Mouse (Mus musculus) CD4-positive helper T cell, adult 2 months (primary cell): ENCODE measurements around the gene Srpk1.
A peak's percentile ranks its signal among the peaks of the same experiment; 100 is the strongest.

Experiments
- DNase-seq: peaks from one replicate; pipeline ENCODE4 v3.0.0-alpha.2; 2012; ENCODE audit warnings: low read depth, missing footprints, low spot score

Gene Srpk1

DNA sequence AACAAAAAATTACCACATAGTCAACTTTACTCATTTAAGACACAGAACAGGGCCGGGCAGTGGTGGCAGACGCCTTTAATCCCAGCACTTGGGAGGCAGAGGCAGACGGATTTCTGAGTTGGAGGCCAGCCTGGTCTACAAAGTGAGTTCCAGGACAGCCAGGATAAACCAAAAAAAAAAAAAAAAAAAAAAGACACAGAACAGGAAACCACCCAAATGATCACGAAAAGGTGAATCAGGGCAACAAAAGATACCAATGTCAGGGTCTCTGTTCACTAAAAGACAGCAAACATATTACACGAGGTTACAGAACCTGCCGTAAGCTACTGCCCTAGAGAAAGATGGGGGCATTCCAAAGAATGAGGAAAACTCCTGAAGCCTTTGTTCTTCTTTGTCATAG is 9.4 kb downstream of the Srpk1 start:
- DNase-seq, result peak; percentile 44

DNA sequence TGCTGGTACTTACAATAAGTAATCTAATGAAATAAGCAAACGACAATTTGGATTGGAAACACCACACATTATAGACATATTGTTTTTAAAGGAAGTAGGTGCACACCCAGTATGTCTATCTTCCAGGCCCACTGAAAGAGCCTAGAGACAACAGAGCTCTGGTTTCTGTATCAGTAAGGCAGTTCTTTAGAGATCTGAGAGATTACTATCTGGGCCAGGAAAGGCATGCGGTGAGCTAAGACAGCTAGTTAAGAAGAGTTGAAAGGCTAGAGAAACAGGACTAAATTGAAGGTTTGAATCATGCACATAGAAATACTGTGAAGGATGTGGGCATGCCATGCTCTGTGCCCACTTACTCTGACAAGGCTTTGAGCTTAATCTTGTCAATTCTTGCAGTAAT is 9.9 kb downstream of the Srpk1 start:
- peak; percentile 92 for DNase-seq

DNA sequence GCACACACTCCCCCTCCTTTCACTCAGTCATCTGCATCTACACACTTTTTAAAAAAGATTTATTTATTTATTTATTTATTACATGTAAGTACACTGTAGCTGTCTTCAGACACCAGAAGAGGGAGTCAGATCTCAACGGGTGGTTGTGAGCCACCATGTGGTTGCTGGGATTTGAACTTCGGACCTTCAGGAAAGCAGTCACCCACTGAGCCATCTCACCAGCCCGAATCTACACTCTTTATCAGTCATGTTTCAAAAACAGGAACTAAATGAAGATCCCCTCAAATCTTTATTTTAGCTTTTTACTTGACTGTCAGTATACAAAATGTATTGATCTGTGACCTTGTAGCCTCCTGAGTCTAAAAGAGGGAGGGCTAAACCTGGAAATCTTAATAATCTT is 13.0 kb downstream of the Srpk1 start:
- peak; percentile 26 for DNase-seq

DNA sequence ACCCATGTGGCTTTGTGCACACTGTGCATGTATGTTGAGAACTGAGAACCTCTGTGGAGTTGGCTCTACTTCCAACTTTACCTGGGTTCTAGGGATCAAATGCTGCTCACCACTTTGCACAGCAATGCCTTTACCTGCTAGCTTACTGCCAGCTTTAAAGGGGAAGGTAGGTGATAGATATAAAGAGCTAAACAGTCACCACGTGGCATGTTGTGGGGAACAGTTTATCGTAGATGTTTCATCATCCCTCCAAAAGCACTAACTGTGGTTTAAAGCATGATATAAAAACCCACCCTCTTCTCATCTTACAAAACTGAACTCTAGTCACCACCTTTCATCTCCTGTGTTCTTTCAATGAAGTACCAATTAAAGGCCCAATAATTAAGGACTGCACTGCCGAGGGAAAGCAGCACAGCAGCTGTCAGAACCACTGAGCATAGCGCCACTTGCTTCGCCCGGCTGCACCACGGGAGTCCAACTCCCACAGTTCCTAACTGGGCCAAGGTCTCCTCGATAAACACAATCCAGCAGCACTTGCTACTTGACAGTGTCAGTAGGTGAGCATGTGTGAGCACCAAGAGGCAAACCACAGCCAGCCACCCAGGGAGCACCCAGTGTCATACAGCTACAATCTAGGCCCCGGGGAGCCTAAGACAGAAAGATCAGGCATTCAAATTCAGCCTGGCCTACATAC is 20.8 kb downstream of the Srpk1 start:
- DNase-seq, result no peak

DNA sequence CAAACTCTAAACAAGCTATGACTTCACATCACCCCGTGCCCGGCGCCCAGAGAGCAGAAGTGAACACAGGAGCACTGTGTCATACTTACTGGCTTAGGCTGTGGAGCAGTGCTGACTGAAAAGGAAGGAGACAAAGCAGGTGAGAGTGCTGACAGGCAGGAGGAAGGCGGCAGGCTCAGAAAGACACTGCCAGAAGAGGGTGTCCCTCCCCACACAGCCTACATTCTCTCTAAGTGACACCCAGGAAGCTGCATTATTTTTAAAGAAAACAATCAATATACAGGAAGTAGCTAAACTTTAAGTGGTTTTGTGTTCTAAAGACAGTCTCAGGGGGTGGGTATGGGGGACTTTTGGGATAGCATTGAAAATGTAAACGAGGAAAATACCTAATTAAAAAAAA is 21.7 kb downstream of the Srpk1 start:
- DNase-seq, result peak; percentile 40

DNA sequence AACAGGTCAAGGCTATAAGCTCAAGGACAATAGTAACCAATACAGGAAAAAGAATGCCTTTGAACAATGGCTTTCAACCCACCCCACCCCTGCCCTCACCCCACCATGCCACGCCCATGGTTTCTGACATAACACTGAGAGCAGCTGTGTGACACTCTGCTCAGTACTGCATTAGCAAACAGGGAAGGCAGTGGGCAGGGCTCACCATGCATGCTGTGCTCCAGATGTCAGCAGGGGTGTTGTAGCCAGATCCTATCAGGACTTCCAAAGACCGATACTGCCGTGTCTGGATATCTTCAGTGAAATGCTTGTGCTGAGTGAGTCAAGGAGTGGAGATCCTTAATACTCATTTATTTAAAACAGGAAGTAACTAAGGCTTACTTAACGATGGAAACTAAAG is 28.5 kb downstream of the Srpk1 start:
- DNase-seq, result no peak

DNA sequence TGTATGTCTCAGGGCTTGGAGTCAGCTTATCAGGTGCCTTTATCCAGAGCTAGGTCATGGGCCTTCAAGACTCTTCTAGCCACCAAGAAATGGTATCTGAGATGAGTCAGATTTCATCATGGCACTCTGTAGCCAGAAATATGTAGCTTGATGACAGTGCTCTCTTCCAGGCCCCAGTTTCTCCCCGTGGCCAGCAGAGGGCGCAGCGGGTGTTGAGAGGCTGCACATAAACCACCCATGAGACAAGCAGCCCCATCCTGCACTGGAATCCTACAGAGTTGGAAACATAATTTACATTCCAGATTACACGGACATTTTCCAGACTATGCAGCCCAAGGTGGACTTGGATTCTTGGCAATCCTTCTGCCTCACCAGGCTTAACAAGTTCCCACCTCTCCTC is 29.5 kb downstream of the Srpk1 start:
- DNase-seq, result peak; percentile 80

DNA sequence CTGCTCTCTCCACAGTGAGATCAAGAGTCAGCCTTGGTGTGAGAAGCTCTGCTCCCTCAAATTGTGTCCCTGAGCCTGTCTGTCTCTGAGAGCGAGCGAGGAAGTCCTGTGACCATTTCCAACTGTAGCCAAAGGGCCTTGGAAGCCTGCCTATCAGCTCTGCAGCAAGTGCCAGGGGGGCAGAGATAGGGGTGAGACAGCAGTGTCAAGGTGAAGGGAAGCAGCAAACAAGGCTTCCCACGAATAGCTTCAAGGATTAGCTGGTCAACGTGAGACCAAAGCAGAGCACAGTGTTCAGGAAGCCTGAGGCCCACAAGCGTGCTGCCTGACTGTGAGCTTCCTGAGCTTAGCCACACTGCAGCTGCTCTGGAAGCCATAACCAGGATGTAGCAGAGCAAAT is 31.0 kb downstream of the Srpk1 start:
- DNase-seq, result no peak

DNA sequence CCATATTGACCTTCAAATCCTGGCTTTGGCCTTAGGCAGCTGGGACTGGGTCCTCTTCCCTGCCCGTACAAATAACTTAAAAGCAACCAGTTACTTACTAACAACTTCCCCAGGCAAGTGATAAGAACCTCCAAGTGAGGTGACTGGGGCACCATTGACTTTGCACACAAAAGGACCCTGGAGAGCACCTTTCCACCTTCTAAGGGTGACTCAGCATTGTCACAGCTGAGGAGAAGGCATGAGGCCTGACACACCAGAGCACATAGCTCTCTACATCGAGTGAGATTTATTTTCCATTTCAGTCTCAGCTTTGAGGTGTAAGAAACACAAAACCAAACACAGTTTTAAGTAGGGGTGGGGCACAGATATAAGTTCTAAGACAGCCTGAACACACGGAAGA is 31.9 kb downstream of the Srpk1 start:
- DNase-seq, result no peak

DNA sequence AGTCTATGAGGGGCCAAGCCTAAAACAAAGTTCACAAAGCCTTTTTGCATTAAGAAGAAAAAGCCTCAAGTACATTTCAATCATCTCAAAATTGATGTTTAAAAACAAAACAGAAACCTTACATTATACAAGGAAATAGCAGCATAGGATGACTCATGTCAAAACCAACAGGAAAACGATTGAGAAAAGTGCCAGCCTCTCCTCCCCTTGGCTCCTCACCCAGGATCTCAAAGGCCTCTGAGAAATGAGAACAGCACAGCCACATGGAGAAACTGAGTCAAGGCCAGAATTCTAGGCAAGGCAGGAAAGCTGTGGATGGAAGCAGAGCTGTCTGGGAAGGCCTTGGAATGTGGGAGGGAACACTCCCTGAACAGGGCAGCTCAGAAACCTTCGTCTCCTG is 33.9 kb downstream of the Srpk1 start:
- DNase-seq, result no peak

DNA sequence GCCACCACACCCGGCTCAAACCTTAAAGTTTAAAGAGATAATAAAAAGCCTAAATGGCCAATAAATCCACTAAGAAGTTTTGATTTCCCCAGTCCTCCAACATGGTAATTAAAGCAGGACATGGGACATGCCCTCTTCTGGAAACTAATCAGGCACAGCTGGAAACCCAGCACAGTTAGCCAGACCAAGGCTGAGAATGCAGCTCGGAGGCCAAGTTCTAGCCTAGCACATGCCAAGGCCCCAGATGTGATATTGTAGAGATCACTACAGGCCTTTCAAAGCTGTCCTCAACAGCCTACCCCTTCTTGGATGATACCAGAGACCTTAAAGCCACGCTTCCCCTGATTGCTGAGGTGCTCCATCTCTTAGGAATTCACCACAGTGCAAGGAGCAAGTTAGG is 36.0 kb downstream of the Srpk1 start:
- DNase-seq, result no peak

DNA sequence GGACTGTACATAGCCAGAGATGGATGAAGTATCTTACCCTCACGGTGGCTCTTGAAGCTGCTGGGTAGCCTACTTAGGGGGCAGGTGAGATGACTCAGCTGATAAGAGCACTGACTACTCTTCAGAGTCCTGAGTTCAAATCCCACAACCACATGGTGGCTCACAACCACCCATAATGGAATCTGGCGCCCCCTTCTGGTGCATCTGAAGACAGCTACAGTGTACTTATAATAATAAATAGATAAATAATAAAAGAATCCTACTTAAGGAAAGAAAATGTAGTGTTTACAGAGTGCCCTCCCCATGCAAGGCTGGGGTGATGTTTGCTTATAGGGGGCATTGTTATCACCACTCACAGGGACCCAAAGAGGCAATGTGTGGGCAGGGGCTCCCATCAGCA is 41.5 kb downstream of the Srpk1 start:
- no peak for DNase-seq

DNA sequence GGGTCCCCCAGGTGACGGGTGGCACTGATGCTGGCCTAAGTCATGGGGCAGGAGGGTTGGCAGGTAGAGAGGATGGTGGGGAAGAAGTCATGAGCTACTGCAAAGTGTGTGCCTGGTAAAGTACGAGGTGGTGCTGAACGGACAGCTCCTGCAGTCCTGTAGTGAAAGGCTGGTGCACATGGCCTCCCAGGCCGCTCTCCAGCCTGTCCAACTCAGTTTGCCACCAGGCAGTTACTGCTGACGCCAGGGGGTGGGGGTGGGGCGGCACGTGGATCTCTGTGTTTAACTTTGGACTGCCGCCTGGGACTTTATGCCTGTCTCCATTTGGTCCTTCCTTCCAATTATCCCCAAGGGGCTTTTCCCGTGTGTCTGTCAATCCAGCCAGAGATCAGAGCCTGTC is 42.1 kb downstream of the Srpk1 start:
- DNase-seq, result peak; percentile 57

DNA sequence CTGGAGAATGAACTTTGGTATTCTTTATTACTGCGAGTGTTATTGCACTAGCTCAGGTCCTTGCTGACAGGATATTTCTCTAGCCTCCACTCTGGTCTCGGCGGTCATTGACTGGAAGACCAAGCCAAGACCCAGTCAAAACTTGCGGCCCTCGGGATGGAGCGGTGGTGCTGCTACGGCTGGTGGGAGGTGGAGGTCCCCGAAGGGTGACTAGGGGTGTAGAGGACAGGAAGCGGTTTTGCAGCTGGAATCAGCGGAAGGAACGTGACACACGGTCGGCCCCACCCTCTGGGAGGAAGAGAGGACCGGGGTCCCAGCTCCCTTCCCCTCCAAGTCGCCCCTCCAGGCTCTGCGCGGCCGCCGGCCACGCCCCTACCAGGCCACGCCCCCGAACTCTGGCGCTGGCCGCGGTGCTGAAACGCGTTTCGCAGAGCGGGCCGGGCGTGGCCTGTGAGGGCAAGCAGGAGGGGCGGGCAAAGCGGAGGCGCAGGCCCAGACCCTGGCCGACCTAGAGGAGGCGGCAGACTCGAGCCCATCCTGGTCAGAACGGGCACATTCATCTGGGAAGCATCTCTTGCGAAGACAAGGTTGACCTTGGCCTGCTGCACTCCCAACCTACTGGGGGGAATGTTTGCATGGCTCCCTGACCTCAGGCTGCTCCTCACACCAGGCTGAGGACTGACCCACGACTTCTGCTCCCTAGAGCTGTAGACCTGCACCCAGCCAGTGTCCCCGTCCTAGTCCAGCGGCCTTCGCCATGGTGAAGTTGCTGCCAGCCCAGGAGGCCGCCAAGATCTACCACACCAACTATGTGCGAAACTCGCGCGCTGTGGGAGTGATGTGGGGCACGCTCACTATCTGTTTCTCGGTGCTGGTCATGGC is 47.0 kb downstream of the Srpk1 start, which contains the start of gene Lhfpl5:
Lhfpl5 (plus strand) TSS at position 398 of the 882 bp plus-strand sequence.
- peak; percentile 64 for DNase-seq

DNA sequence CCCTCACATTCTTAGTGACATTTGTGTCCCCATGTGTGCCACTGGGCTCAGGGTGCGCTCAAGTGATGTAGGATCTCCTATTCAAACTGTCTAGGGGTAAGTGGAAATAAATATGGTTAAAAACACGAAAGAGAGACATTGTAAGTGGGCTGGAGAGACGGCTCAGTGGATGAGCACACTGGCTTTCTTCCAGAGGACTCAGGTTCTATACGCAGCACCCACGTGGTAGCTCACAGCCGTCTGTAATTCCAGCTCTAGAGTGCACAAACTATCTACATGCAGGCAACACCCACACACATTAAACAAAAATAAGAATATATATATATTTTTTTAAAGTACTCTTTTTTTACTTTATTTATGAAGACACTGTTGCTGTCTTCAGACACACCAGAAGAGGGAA is 49.6 kb downstream of the Srpk1 start:
- DNase-seq, result no peak

DNA sequence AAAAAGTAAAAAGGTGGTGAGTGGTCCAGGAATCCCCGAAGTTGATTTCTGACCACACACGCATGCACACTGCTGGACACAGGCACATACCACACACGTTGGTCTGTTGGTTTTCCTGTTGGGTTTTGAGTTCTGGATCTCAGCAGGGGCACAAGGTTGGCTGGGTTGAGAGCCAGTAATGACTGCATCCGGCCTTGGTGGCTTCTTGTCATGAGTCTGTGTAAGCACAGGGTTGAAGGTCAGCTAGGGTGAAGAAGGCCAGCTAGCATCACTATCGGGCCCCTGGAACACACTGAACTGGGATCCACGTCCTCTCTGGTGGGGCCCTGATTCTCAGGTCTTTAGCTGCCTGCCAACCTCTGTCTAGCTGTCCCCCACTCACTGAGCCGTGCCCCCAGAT is 50.0 kb downstream of the Srpk1 start:
- DNase-seq, result no peak

DNA sequence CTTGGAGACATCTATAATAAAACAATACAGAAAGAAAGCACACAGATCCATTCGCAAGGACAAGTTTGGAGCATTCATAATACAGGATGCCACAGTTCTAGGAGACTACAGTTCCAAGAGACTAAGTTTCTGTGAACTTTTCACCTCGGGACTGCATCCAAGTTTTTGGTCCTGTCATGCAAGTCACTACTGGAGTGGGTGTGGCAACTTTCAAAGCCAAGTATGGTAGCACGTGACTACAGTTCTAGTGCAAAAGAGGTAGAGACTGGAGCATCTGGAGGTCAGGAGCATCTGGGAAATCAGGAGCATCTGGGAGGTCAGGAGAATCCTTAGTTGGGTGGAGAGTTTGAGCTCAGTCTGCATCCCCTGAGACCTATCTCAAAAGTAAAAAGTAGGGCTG is 50.6 kb downstream of the Srpk1 start:
- no peak for DNase-seq

DNA sequence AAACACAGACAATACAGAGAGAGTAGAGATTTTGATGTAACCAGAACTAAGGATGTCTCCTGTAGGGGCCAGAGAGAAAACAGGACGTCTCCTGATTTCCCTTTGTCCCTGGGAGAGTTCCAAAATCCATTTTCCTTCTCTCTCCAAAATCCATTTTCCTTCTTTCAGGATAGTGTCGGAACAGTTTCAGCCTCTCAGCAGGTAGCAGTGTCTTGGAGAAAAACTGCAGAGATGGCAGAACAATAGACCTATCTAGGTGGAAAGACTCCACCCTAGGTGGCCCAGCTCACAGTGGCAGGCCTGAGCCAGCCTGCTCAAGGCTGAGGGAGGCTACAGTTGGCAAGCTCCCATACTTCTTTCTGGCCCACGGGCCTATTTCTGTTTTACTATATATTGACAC is 55.0 kb downstream of the Srpk1 start:
- DNase-seq, result no peak

DNA sequence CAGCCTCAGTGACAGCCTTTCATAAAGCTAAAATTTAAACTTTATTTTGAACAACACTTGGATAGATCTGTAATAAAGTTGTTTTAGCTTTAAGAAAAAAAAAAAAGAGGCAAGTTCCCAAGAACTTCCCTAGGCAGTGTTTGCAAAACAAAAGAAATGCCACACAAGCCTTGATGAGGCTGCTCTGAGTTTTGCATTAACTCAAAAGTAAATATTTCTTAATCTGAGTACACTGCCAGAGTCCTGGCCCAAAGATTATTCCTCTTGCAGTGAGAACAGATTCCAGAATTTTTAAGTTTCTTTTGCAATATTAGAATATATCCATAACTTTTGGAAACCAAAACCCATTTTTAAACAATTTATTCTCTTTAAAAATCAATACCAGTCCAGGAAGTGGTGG is 57.3 kb downstream of the Srpk1 start:
- no peak for DNase-seq

DNA sequence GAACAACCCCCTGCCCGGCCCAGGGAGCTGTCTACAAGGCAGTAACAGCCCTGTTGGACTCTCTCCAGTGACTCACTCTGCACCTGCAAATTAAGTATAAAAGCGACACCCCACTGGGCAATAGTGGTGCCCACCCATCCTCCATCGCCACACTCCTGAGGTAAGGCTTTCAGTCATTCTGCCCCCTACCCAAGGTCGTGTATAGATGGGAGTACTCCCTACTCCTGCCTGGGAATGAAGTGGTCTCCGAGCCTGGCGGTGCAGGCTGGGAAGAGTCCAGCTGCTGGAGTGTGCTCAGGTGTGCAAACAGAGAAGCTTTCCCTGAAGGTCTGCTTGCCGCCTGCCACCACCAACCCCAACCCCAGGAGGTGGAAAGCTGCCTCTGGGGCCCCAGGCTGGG is 60.9 kb downstream of the Srpk1 start:
- no peak for DNase-seq

DNA sequence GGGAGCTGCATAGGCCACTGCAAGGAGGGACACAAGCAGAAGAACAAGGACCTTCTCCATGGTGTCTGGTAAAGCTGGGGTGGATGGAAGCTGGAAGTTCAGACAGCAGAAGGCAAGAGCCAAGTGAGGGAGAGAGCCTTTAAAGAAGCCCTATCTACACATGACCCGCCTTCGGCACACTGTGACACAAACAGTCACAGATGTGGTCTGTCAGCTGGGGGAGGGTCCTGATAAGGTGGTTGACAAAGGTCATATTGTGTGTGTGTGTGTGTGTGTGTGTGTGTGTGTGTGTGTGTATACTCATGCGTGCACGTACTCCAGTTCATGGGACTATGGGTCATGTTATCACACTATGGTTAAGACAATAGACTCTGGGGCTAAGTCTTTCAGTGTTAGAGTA is 61.9 kb downstream of the Srpk1 start, which contains the start of gene Clps:
Clps (minus strand) TSS at position 169 of the 400 bp plus-strand sequence.
- no peak for DNase-seq

DNA sequence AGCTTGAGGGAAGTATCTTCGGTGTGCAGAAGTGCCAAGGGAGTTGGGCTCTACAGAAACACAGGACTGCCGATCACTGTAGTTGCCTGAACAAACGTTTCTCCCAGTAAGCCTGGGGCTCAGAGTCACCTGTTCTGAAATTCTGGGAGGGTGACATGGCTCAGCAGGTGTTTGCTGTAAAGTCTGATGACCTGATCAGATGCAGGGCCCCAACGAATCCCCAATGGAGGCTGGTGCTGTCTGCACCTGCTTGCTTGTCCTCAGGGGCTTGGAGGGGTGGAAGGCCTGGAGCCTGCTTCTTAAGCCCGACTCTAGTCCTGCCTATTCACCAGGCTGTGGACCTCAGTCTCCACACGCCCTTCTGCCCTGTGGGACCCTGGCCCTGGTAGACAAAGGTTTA is 64.7 kb downstream of the Srpk1 start:
- no peak for DNase-seq
